Comparison of ENCODE assay signal across 8 mouse cellular contexts in the genomic region with DNA sequence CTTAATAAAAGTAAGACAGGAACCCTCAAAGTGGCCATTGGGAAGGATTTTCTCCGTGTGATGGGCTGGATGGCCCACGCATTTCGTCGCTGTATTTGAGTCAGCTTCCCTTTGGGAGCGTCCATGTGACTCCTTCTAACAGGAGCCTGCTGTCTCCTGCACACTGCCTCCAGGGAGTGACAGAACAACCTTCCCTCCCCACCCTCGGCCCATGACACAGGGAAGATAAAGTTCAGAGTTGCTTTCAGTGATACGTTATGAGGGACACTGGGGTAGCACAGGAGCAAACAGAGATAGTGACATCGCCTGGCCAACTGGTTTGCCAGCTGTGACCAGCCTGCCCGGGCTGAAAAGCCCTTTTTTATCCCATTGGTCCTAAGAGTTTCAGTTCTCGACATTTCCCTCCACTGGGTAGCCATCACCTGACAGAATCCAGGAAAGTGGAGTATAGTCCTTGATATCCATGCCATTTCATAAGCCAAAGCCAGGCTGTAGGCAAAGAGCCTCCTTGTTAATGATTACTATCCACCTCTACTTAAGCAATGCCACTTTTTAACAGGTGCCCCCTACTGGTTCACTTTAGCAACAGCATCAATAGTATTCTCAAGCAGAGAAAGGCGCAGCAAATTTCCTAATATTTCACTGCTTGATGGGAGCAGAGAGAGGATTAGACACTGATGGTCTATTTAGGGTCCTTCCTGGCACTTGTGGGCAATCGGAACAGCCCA.
A peak's percentile ranks its signal among the peaks of the same experiment; 100 is the strongest.
DNase-seq lines count a peak whose midpoint lies in the region; ATAC-seq lines count a peak whose summit lies in the region.

No protein-coding gene starts in this region.

- no peak overlapping the region for H3K9ac ChIP-seq in hindbrain, embryonic 14.5 days
- no peak overlapping the region for H3K9ac ChIP-seq in hindbrain, embryonic 13.5 days
- no peak overlapping the region for H3K9ac ChIP-seq in intestine, embryonic 16.5 days (ENCODE audit: low read depth, low read length)

- no peaks in the 10 kb centered on the region for H3K27me3 ChIP-seq in hindbrain, embryonic 14.5 days (ENCODE audit: control insufficient read depth, insufficient read depth, low read length)
- H3K27me3 ChIP-seq in hindbrain, embryonic 13.5 days = 0 out of 2 replicates have a peak, but pooled peaks cover 6% of the 10 kb centered on the region
- no peaks in the 10 kb centered on the region for H3K27me3 ChIP-seq in intestine, embryonic 16.5 days (replicated peaks; ENCODE audit: control insufficient read depth, insufficient read depth, low read length)

- no peaks in the 10 kb centered on the region for H3K9me3 ChIP-seq in hindbrain, embryonic 14.5 days (ENCODE audit: control insufficient read depth, low read length)
- no peaks in the 10 kb centered on the region for H3K9me3 ChIP-seq in hindbrain, embryonic 13.5 days
- no peaks in the 10 kb centered on the region for H3K9me3 ChIP-seq in intestine, embryonic 16.5 days (ENCODE audit: control insufficient read depth, low read length)

- H3K27ac ChIP-seq in hindbrain, embryonic 14.5 days = no peak overlapping the region
- no peak overlapping the region for H3K27ac ChIP-seq in hindbrain, embryonic 13.5 days
- no peak overlapping the region for H3K27ac ChIP-seq in intestine, embryonic 16.5 days (ENCODE audit: low read length)

- 0 out of 2 replicates have a peak, but pooled peaks cover 7% of the 10 kb centered on the region for H3K4me1 ChIP-seq in hindbrain, embryonic 14.5 days (replicated peaks; ENCODE audit: control insufficient read depth, insufficient read depth, low read length)
- peaks cover 12% of the 10 kb centered on the region for H3K4me1 ChIP-seq in hindbrain, embryonic 13.5 days (replicated peaks)
- no peaks in the 10 kb centered on the region for H3K4me1 ChIP-seq in intestine, embryonic 16.5 days (ENCODE audit: control insufficient read depth, insufficient read depth, low read length)

- H3K4me2 ChIP-seq in hindbrain, embryonic 14.5 days (replicated peaks) = no peak overlapping the region
- no peak overlapping the region for H3K4me2 ChIP-seq in hindbrain, embryonic 13.5 days
- H3K4me2 ChIP-seq in intestine, embryonic 16.5 days (ENCODE audit: low read depth, low read length) = peak overlapping the region; percentile 2; the same call in 1 of the 2 replicates

- peak; percentile 11 for DNase-seq in CD4-positive, CD25-positive, alpha-beta regulatory T cell, adult 2 months (ENCODE audit: low read depth, low spot score)
- DNase-seq in hindbrain, embryonic 14.5 days (ENCODE audit: low spot score) = peak; percentile 53
- peak; percentile 30 for DNase-seq in 3T3-L1 (ENCODE audit: low read depth, low spot score)
- DNase-seq in natural killer cell, adult 2 months (ENCODE audit: low spot score in 2 of 2) = no peak
- no peak for DNase-seq in testis, postnatal 14 days (ENCODE audit: low spot score)

- no peak for ATAC-seq in CD4-positive, CD25-positive, alpha-beta regulatory T cell, adult 4 months
- no peak for ATAC-seq in hindbrain, embryonic 14.5 days (ENCODE audit: low FRiP score)
- no peak for ATAC-seq in hindbrain, embryonic 13.5 days (ENCODE audit: low FRiP score)
- ATAC-seq in intestine, embryonic 16.5 days = peak; percentile 86

- H3K36me3 ChIP-seq in hindbrain, embryonic 14.5 days (replicated peaks; ENCODE audit: control insufficient read depth, insufficient read depth) = no peaks in the 10 kb centered on the region
- no peaks in the 10 kb centered on the region for H3K36me3 ChIP-seq in hindbrain, embryonic 13.5 days
- no peaks in the 10 kb centered on the region for H3K36me3 ChIP-seq in intestine, embryonic 16.5 days (ENCODE audit: control insufficient read depth, insufficient read depth, low read length)

- H3K4me3 ChIP-seq in hindbrain, embryonic 14.5 days (replicated peaks; ENCODE audit: low read length) = no peak overlapping the region
- no peak overlapping the region for H3K4me3 ChIP-seq in hindbrain, embryonic 13.5 days
- no peak overlapping the region for H3K4me3 ChIP-seq in intestine, embryonic 16.5 days (ENCODE audit: low read length)

- WGBS in hindbrain, embryonic 14.5 days = 70% methylated on average over 12 of the region's 12 CpGs
- WGBS in hindbrain, embryonic 13.5 days = 71% methylated on average over 12 of the region's 12 CpGs
- 55% methylated on average over 12 of the region's 12 CpGs for WGBS in intestine, embryonic 16.5 days

Comparison
In these comparisons a context has a peak if more than half of its experiments do, and no peak if none do; other contexts are left out.
1. DNase-seq: peak in CD4-positive, CD25-positive, alpha-beta regulatory T cell, adult 2 months (single experiment), hindbrain, embryonic 14.5 days (single experiment) and 3T3-L1 (single experiment); none in natural killer cell, adult 2 months (0 of 2) and testis, postnatal 14 days (single experiment).